Mouse (Mus musculus) neutrophil, adult 59 days (primary cell): ENCODE results near the gene Msantd2. TPM values are rescaled to one million over a fixed set of nuclear protein-coding genes. Genes with fewer than 3 reads are reported as not detected.

Experiments
- total RNA-seq, 2 experiments: library from RNA; stranded (reverse); gene quantifications; 1 replicate in 1 of 2; 2 replicates in 1 of 2; pipeline ENCODE4 v1.2.4; 2023

The Msantd2 gene
- total RNA-seq = 10 to 100 TPM; 10.8 to 12.0 TPM

DNA sequence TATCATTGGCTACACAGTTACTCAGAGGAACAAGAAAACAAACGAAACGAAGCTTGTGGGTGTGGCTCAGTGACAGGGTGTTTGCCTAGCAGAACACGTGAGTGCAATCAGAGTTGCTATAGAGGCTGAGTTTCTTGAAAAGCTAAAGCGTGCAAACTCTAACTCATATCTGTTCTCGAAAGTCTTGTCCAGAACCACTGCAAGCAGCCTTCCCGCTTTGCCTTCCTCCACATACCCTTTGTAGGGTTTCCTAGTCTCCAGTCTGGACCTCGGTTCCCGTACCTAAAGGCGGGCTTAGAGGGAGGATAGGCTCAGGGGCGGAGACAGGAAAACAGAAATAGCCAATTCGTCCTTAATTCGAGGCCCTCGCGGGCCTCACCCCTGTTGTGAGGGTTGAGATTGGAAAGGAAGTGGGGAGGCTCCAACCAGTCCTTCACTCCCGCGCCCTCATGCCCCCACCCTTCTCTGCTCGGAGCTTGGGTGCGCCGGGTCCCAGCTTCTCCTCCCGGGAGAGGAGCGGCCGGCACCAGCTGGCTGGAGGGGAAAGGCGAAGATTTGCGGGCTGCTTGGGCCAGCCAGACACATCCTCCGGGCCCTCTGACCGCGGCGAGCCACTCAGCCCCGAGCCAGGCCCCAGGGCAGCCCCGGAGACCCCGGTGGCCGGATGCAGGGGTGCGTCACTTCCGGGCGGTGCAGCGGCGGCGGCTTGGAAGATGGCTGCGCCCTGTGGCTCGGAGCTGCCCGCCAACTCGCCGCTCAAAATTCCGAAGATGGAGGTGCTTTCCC lies at the start of gene Msantd2:
Gene Msantd2, plus strand, starts transcription at position 709 of the 786 bp plus-strand sequence.

DNA sequence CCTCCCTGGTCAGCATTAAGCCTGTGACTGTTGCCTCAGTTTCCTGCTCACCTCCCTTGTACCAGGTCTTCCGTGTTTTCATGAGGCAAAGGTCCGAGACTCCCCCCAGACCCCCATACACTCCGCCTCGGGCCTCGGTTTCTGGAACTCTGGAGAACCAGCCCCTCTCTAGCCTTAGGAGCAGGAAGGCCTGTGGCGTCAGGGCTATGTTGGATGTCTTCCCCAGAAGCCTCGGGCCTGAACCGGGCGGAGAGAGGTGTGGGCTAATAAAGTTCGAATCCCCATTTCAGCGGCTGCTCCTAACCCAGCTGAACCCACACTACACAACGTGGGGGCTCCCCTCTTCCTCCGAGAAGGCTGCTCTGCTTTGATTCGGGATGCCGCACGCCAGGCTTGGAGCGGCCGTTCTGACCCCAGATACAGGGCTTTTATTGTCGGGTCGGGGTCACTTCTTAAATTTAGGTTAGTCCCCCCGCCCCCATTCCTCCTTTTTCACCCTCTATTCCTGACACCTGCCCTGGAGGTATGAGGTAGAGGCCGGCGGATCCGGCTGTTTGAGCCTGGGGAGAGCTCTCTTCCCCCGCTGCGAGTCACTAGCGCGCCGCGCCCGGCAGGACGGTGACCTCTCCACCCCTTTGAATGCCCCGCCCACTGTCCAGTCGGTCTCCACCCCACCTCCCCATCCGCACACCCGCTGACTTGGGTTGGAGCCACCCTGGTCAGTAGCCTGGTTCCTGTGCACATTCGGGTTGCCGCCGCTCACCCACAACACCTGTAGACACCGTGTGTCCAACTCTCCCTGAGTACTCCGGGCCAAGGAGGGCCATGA lies 38.5 kb downstream of the Msantd2 start, which contains the start of gene Esam:
Gene Esam, plus strand, starts transcription at position 683 of the 829 bp plus-strand sequence.

DNA sequence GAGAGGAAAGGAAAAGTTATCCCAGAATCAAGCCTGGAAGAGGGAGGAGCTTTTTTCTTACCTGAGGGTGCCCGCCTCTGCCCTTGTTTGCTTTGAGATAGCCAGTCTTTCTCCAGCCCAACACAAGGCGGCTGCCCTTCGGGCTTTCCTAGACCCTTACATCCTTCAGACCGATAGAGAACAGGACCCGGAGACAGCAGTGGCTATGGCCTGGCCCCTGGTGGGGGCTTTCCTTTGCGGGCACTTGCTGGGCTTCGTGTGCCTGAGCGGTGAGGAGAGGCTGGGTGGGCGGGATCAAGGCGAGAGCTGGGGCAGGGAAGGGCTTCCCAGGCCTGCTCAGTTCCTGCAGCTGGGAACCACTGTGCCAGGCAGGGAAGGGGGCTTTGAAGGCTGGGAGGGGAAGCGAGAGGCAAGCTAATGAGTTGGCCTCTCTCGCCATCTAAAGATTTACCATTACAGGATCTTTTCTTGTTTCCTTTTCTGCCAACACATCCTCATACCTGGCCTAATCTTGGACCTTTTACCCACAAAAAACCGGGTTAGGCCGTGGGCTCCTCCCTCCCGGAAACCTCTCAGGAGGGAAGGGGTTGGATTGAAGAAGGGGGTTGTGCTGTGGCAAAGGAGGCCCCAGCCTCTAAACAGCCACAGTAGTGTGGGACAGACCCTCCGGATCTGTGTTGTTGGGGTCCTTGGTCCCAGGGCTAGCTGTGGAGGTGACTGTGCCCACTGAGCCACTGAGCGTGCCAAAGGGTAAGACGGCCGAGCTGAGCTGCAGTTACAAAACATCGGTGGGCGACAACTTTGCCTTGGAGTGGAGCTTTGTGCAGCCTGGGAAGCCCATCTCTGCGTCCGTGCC lies 50.3 kb downstream of the Msantd2 start, which contains the start of gene Vsig2:
Gene Vsig2, plus strand, starts transcription at position 86 of the 856 bp plus-strand sequence.

DNA sequence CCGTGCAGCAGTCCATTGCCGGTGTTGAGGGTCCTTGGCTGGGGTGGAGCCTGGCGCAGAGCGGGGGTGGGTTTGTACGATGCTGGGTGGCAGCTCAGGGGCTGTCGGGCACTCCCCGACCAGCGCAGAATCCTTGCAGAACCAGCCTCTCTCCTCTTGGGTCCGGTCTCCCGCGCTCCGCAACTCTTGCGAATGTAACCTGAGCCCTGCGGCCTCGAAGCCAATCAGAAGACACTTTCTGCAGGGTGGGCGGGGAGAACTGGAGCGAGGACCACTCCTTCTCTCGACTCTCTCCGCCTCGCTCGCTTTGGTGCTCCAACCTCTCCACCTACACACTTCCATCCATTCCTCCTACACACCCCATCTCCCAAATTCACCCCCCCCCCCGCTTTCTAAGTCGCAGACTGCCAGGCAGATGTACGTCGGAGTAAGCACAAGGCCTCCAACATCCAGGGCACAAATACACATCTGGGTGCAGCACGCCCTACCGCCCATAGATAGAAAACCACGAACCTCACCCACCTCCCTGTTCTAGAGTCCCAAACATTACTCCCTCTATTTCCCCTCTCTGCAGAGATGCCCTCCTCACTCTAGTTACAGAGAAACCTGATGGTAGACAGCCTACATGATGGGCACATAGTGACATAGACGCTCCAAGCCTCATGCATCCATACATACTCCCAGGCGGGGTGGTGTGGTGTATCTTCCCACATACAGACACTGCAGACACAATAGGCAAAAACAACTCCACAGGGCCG lies 63.6 kb downstream of the Msantd2 start, which contains the start of gene Nrgn:
Gene Nrgn, minus strand, starts transcription at position 369 of the 758 bp plus-strand sequence.

DNA sequence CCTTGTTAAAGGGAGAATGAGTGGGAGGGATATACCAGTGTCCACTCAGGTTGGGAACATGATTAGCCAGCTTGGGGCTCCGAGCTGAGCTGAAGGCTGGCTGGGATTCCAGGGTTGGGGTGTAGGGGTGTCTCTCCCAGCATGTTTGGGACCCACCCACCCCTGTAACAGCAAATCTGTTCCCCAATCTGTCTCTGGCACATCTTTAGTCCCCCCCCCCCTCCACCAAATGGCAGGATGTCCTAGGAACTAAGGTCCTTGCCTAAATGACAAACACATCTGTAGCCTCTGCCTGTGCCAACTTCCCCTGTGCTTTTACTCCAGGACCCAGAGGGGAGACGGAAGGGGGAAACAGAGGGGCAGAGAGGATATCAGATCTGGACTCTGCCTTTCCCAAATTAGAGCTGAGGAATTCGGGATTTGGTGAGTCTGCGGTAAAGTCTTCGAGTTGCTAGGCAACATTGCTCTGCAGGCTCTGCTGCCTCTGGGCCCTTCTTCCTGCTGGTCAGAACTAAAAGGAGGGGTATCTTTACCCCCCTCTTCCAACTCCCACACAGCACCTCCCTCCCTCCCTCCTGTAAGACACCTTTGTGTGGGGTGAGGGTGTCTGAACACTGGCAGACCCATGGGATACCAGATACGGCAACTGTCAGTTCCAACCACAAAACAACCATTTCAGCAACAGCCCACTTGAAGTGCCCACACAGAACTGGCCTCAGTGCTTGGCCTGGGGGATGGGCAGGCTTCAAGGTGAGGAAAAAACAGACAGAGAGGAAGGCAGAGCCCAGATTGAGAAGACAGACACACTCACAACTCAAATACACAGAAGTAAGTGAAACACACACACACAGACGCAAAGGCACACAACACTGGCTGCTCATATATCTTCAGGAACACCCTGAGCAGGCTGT lies 66.0 kb downstream of the Msantd2 start, which contains the start of gene Siae:
Gene Siae, plus strand, starts transcription at position 861 of the 911 bp plus-strand sequence.

Other genes with a start within 250 kb of the Msantd2 start
- 10 to 100 TPM; 10.7 to 13.6 TPM for gene Slc37a2, start 233.6 kb upstream of the Msantd2 start, total RNA-seq
- 1 to 10 TPM; 6.4 to 7.2 TPM for gene Ccdc15, start 140.9 kb upstream of the Msantd2 start, total RNA-seq
- gene Hepacam, start 122.0 kb upstream of the Msantd2 start, total RNA-seq = not detected
- under 1 TPM; 0.22 to 0.24 TPM for gene Robo4, start 87.4 kb upstream of the Msantd2 start, total RNA-seq
- under 1 TPM in 1 of 2 experiments, not detected in 1; 0.16 TPM for gene Robo3, start 56.1 kb upstream of the Msantd2 start, total RNA-seq
- gene Esam, start 38.8 kb downstream of the Msantd2 start, total RNA-seq = under 1 TPM; 0.40 to 0.64 TPM
- not detected for gene Vsig2, start 49.9 kb downstream of the Msantd2 start, total RNA-seq
- 1 to 10 TPM in 1 of 2 experiments, under 1 TPM in 1; 0.95 to 1.7 TPM for gene Nrgn, start 63.6 kb downstream of the Msantd2 start, total RNA-seq
- 1 to 10 TPM; 3.5 to 4.4 TPM for gene Siae, start 66.4 kb downstream of the Msantd2 start, total RNA-seq
- not detected for gene Spa17, start 124.4 kb downstream of the Msantd2 start, total RNA-seq
- gene Tbrg1, start 168.0 kb downstream of the Msantd2 start, total RNA-seq = 10 to 100 TPM; 38.1 to 45.5 TPM
- gene Panx3, start 179.9 kb downstream of the Msantd2 start, total RNA-seq = not detected
- gene Olfr160, start 226.9 kb downstream of the Msantd2 start, total RNA-seq = not detected